Mouse (Mus musculus) MEL (cell line): ENCODE data around the gene Kcnn1. TPM values are rescaled to one million over a fixed set of nuclear protein-coding genes. Genes with fewer than 3 reads are reported as not detected.

Experiments
- DNase-seq: peaks from one replicate; pipeline ENCODE4 v3.0.0; 2011; ENCODE audit warnings: low read depth, low spot score
- H3K27ac ChIP-seq: 2 replicates; pipeline ENCODE4 v1.5.1; 2012; ENCODE audit warnings: low read depth, mild to moderate bottlenecking, control low read depth, low read length, moderate library complexity; ENCODE audit not compliant: control insufficient read depth
- H3K27me3 ChIP-seq, 2 experiments: fragments of 150-350 bp in 1 of 2; sonication (generic) in 1 of 2; 2 replicates each; pipeline ENCODE4 v1.6.1; 2012; ENCODE audit warnings: low read length in 2 of 2, mild to moderate bottlenecking in 2 of 2, improper control_type of control experiment in 1 of 2, moderate library complexity in 1 of 2; ENCODE audit not compliant: insufficient read depth in 2 of 2, control insufficient read depth in 1 of 2
- H3K36me3 ChIP-seq, 2 experiments: 2 replicates each; pipeline ENCODE4 v1.6.1; 2012 to 2014; ENCODE audit warnings: low read length in 2 of 2, improper control_type of control experiment in 1 of 2, inconsistent platforms in 1 of 2, mild to moderate bottlenecking in 1 of 2; ENCODE audit not compliant: insufficient read depth in 2 of 2, control insufficient read depth in 1 of 2
- H3K4me1 ChIP-seq, 2 experiments: fragments of 150-350 bp in 1 of 2; sonication (generic) in 1 of 2; 2 replicates each; pipeline ENCODE4 v1.6.1; 2012; ENCODE audit warnings: low read length in 2 of 2, improper control_type of control experiment in 1 of 2, mild to moderate bottlenecking in 1 of 2; ENCODE audit not compliant: insufficient read depth in 2 of 2, control insufficient read depth in 1 of 2
- H3K4me3 ChIP-seq, 2 experiments: fragments of 150-350 bp in 1 of 2; sonication (generic) in 1 of 2; 2 replicates each; pipeline ENCODE4 v1.5.1; 2012; ENCODE audit warnings: low read depth in 2 of 2, low read length in 2 of 2, mild to moderate bottlenecking in 2 of 2, moderate library complexity in 2 of 2, control low read depth in 1 of 2, improper control_type of control experiment in 1 of 2; ENCODE audit not compliant: control insufficient read depth in 1 of 2, insufficient read depth in 1 of 2
- H3K79me2 ChIP-seq: 2 replicates; pipeline ENCODE4 v1.6.1; 2012; ENCODE audit warnings: mild to moderate bottlenecking, low read length, moderate library complexity; ENCODE audit not compliant: control insufficient read depth, poor library complexity, insufficient read depth
- H3K9ac ChIP-seq: 2 replicates; pipeline ENCODE4 v1.6.1; 2012; ENCODE audit warnings: low read depth, mild to moderate bottlenecking, control low read depth, low read length, moderate library complexity; ENCODE audit not compliant: control insufficient read depth, poor library complexity, severe bottlenecking
- H3K9me3 ChIP-seq: fragments of 150-350 bp; sonication (generic); replicated peaks from 2 replicates; pipeline ENCODE4 v1.6.1; 2012; ENCODE audit warnings: mild to moderate bottlenecking, low read length, improper control_type of control experiment, moderate library complexity; ENCODE audit not compliant: insufficient read depth
- E2F4 ChIP-seq: IDR thresholded peaks from 2 replicates; pipeline ENCODE4 v1.6.1; 2011; ENCODE audit warnings: low read depth, low read length, improper control_type of control experiment, borderline replicate concordance
- ELF1 ChIP-seq: IDR thresholded peaks from 2 replicates; pipeline ENCODE4 v1.6.1; 2014; ENCODE audit warnings: low read depth, mild to moderate bottlenecking, inconsistent platforms, low read length, improper control_type of control experiment, moderate library complexity
- EP300 ChIP-seq, 2 experiments: IDR thresholded peaks; 2 replicates each; pipeline ENCODE4 v1.6.1; 2011; ENCODE audit warnings: improper control_type of control experiment in 2 of 2, low read length in 2 of 2, low read depth in 1 of 2, mild to moderate bottlenecking in 1 of 2
- ETS1 ChIP-seq: IDR thresholded peaks from 2 replicates; pipeline ENCODE4 v1.6.1; 2012; ENCODE audit warnings: low read depth, mild to moderate bottlenecking, inconsistent platforms, low read length, improper control_type of control experiment, moderate library complexity
- HCFC1 ChIP-seq: IDR thresholded peaks from 2 replicates; pipeline ENCODE4 v1.6.1; 2012; ENCODE audit warnings: low read depth, mild to moderate bottlenecking, inconsistent platforms, low read length, improper control_type of control experiment, moderate library complexity
- MAX ChIP-seq: IDR thresholded peaks from 2 replicates; pipeline ENCODE4 v1.6.1; 2011; ENCODE audit warnings: low read length, improper control_type of control experiment
- MAZ ChIP-seq: IDR thresholded peaks from 2 replicates; pipeline ENCODE4 v1.6.1; 2012; ENCODE audit warnings: low read depth, mild to moderate bottlenecking, inconsistent platforms, low read length, improper control_type of control experiment
- MXI1 ChIP-seq: IDR thresholded peaks from 2 replicates; pipeline ENCODE4 v1.6.1; 2011; ENCODE audit warnings: mild to moderate bottlenecking, low read depth, low read length, improper control_type of control experiment
- MYB ChIP-seq: IDR thresholded peaks from 2 replicates; pipeline ENCODE4 v1.6.1; 2011; ENCODE audit warnings: mild to moderate bottlenecking, low read depth, low read length, improper control_type of control experiment
- MYC ChIP-seq: IDR thresholded peaks from 2 replicates; pipeline ENCODE4 v1.6.1; 2011; ENCODE audit warnings: low read depth, mild to moderate bottlenecking, low read length, improper control_type of control experiment, moderate library complexity
- NELFE ChIP-seq: IDR thresholded peaks from 2 replicates; pipeline ENCODE4 v1.6.1; 2011; ENCODE audit warnings: low read depth, low read length, improper control_type of control experiment
- NRF1 ChIP-seq: IDR thresholded peaks from 2 replicates; pipeline ENCODE4 v1.6.1; 2014; ENCODE audit warnings: low read depth, mild to moderate bottlenecking, inconsistent platforms, low read length, improper control_type of control experiment, moderate library complexity; ENCODE audit not compliant: poor library complexity, insufficient read depth, severe bottlenecking
- POLR2A ChIP-seq, 2 experiments: IDR thresholded peaks; 2 replicates each; pipeline ENCODE4 v1.6.1; 2011 to 2012; ENCODE audit warnings: low read length in 2 of 2, mild to moderate bottlenecking in 2 of 2, control low read depth in 1 of 2, improper control_type of control experiment in 1 of 2, low read depth in 1 of 2, moderate library complexity in 1 of 2; ENCODE audit not compliant: control insufficient read depth in 1 of 2, insufficient read depth in 1 of 2, poor library complexity in 1 of 2
- POLR2AphosphoS5 ChIP-seq: IDR thresholded peaks from 2 replicates; pipeline ENCODE4 v1.6.1; 2012; ENCODE audit warnings: low read depth, borderline replicate concordance, mild to moderate bottlenecking, inconsistent platforms, low read length, moderate library complexity, mixed read lengths
- RAD21 ChIP-seq: IDR thresholded peaks from 2 replicates; pipeline ENCODE4 v1.6.1; 2011; ENCODE audit warnings: mild to moderate bottlenecking, low read depth, low read length, improper control_type of control experiment
- RCOR1 ChIP-seq: IDR thresholded peaks from 2 replicates; pipeline ENCODE4 v1.6.1; 2012; ENCODE audit warnings: low read depth, mild to moderate bottlenecking, inconsistent platforms, low read length, improper control_type of control experiment
- SIN3A ChIP-seq: IDR thresholded peaks from 2 replicates; pipeline ENCODE4 v1.6.1; 2012; ENCODE audit warnings: low read length, improper control_type of control experiment, inconsistent platforms
- TAL1 ChIP-seq: IDR thresholded peaks from 2 replicates; pipeline ENCODE4 v1.6.1; 2012; ENCODE audit warnings: mild to moderate bottlenecking, inconsistent platforms, low read length, moderate library complexity, mixed read lengths
- TBP ChIP-seq: IDR thresholded peaks from 2 replicates; pipeline ENCODE4 v1.8.0; 2011; ENCODE audit warnings: low read depth, low read length, improper control_type of control experiment
- UBTF ChIP-seq: IDR thresholded peaks from 2 replicates; pipeline ENCODE4 v1.6.1; 2012; ENCODE audit warnings: low read depth, mild to moderate bottlenecking, inconsistent platforms, low read length, improper control_type of control experiment, moderate library complexity, borderline replicate concordance; ENCODE audit not compliant: insufficient read depth
- USF2 ChIP-seq, 2 experiments: IDR thresholded peaks; 2 replicates each; pipeline ENCODE4 v1.6.1; 2011 to 2012; ENCODE audit warnings: improper control_type of control experiment in 2 of 2, low read length in 2 of 2, borderline replicate concordance in 1 of 2, inconsistent platforms in 1 of 2, low read depth in 1 of 2, mild to moderate bottlenecking in 1 of 2; ENCODE audit not compliant: insufficient read depth in 1 of 2
- polyA plus RNA-seq, 2 experiments: library from polyadenylated mRNA; stranded (reverse) in 1 of 2; unstranded in 1 of 2; fragments of >175 nt in 1 of 2; fragments of >200 nt in 1 of 2; gene quantifications; 2 replicates each; pipeline versions ENCODE4 v1.2.1 to v1.2.4; 2012; ENCODE audit warnings: low replicate concordance in 2 of 2, low read depth in 1 of 2; ENCODE audit not compliant: insufficient read length in 2 of 2, insufficient read depth in 1 of 2, missing spikeins in 1 of 2
- total RNA-seq: library from RNA; depleted of rRNA; stranded (reverse); fragments of 300-350 nt; gene quantifications from 2 replicates; pipeline ENCODE4 v1.2.3, GENCODE M21; 2012

The Kcnn1 gene
- total and polyA plus RNA-seq, 3 experiments, result 8.9 to 10.7 TPM; not detected in 1

DNA sequence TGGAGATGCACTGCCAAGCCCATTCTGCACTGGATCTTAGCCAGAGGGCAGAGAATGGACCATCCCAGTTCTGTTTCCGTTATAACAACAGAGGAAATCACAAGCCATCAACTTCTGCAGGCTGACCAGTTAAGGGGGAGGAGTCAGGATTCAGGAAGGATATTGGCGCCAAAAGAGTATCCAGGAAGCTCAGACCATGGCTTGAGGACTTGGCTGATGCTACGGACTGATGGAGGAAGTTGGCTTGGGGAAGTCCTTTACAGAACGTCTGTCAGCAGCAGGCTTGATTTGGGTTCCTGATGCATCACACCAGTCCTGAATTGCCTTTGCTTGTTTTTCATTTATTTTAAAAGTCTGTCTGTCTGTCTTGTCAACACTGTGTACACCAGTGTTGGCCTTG lies 41.5 kb upstream of the Kcnn1 start (continued):
- TF ChIP-seq E2F4 (peak; percentile 79), TBP (peak; percentile 61)

DNA sequence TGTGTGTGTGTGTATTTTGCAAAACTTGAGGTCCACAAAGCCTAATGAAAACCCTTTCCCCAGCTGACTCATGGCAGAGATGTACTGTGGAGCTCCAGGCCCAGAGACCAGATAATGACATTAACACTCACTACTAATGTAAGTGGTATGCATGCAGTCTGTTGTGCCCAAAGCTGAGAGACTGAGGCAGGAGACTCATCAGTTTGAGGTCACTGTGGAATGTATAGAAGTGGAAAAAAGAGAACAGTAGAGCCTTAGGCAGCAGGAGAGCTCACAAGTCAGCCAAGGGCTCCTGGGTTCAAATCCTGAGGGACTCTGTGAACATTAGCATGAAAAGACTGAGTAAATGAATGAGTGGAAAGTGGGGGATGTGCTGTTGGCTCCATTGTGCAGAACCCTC lies 40.5 kb upstream of the Kcnn1 start:
- no peak for DNase-seq

DNA sequence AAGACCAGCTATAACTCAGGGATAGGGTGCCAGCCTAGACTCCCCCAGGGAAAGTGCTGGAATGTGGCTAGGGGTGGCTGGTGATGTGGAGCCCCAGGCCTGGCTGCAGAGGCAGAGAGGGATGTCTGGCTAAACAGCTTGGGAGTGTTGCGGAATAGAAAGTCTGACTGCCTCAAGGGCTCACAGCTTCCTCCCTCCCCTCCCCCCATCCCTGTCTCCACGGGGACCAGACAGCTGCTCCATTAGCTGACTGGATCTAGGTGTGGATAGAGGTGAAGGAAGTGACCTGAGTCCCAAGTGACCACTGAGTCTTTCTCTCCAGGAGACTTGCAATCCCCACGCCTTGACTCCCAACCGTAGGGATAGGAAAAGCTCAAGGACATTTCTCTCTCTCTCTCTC lies 40.1 kb upstream of the Kcnn1 start:
- peaks cover 21% of the 10 kb centered on the region for H3K79me2 ChIP-seq
- H3K4me3 ChIP-seq, result no peak overlapping the region
- H3K27ac ChIP-seq, result no peak overlapping the region
- no peak overlapping the region for H3K9ac ChIP-seq
- peaks cover 4 to 42% of the 10 kb centered on the region in 2 experiments for H3K4me1 ChIP-seq
- DNase-seq, result no peak
- TF ChIP-seq EP300 (IDR thresholded peaks at IDR 0.05; ENCODE audit: low read depth in 1 of 2, low read length in 2 of 2) (no peak), RCOR1 (no peak), MAX (no peak), ETS1 (no peak), E2F4 (no peak), TAL1 (no peak), MYC (no peak), MYB (no peak), UBTF (no peak), USF2 (IDR thresholded peaks at IDR 0.05; ENCODE audit: borderline replicate concordance in 1 of 2, insufficient read depth in 1 of 2, low read depth in 1 of 2, low read length in 2 of 2) (no peak), NELFE (no peak), ELF1 (no peak)
- no peaks in the 10 kb centered on the region for H3K27me3 ChIP-seq
- no peaks in the 10 kb centered on the region for H3K9me3 ChIP-seq
- peaks cover 0 to 20% of the 10 kb centered on the region in 2 experiments; a peak in 2 of 4 replicates for H3K36me3 ChIP-seq

More for the DNA sequence above, 40.5 kb upstream of the Kcnn1 start:
- no peak overlapping the region for H3K9ac ChIP-seq
- peaks cover 0 to 20% of the 10 kb centered on the region in 2 experiments; a peak in 2 of 4 replicates for H3K36me3 ChIP-seq
- H3K4me3 ChIP-seq, result no peak overlapping the region
- TF ChIP-seq E2F4 (no peak), MYC (no peak), RAD21 (no peak), POLR2A (IDR thresholded peaks at IDR 0.05; ENCODE audit: control insufficient read depth in 1 of 2, insufficient read depth in 1 of 2, low read depth in 1 of 2, low read length in 2 of 2, poor library complexity in 1 of 2) (no peak), EP300 (IDR thresholded peaks at IDR 0.05; ENCODE audit: low read depth in 1 of 2, low read length in 2 of 2) (no peak), MAZ (no peak), MXI1 (no peak), SIN3A (no peak), USF2 (IDR thresholded peaks at IDR 0.05; ENCODE audit: borderline replicate concordance in 1 of 2, insufficient read depth in 1 of 2, low read depth in 1 of 2, low read length in 2 of 2) (no peak), UBTF (no peak), POLR2AphosphoS5 (no peak), NRF1 (no peak), HCFC1 (no peak)
- TF ChIP-seq, all 39 proteins: peak for 0
- Histone ChIP-seq H3K79me2 (peaks cover 21% of the 10 kb centered on the region), H3K27ac (no peak overlapping the region), H3K27me3 (no peaks in the 10 kb centered on the region), H3K4me1 (peaks cover 4 to 39% of the 10 kb centered on the region in 2 experiments), H3K9me3 (no peaks in the 10 kb centered on the region)
